Mouse (Mus musculus): Measurements from ENCODE around the gene Gm20388.
"Not testable (repeated sequence)": the region's sequence is repeated elsewhere in the genome, so short reads cannot be mapped to it uniquely, and the experiment has no call there.

GRCm38 (mm10) chr8:123430936-123431335, 3520.3 kb downstream of the Gm20388 start:
- TF ChIP-seq EP300, CTCF (IDR thresholded peaks at IDR 0.05; ENCODE audit: low read depth): not testable (repeated sequence)
